Mouse (Mus musculus): ENCODE measurements around the gene Ss18l1. TPM values are rescaled to one million over a fixed set of nuclear protein-coding genes. Genes with fewer than 3 reads are reported as not detected.

The Ss18l1 gene
- polyA plus RNA-seq (2015; fragmentation: Nextera tagmentation; extraction: Ambion mirVana) = 4.1 and 4.2 TPM in 2 replicates

GRCm38 (mm10) chr2:180042256-180042857 lies at the start of gene Ss18l1, which contains the start of gene Psma7:
Gene Ss18l1, plus strand, starts transcription at chr2:180042509.
Gene Psma7, minus strand, starts transcription at chr2:180042433.
- ATAC-seq (ENCODE audit: insufficient number of reproducible peaks, low FRiP score, low TSS enrichment, low read depth) = peak; percentile 90
- Histone ChIP-seq H3K36me3 (peaks cover 25% of the 10 kb centered on the region), H3K9ac (peak within 1 kb of the TSS; percentile 88), H3K27ac (peak within 1 kb of the TSS; percentile 94), H3K4me1 (peaks cover 34% of the 10 kb centered on the region), H3K27me3 (no peaks in the 10 kb centered on the region), H3K4me2 (peak within 1 kb of the TSS; percentile 93), H3K9me3 (no peaks in the 10 kb centered on the region), H3K4me3 (peak within 1 kb of the TSS; percentile 99)
- under 1% methylated on average over 78 of the region's 78 CpGs for WGBS

- Histone ChIP-seq H3K27ac (no peak overlapping the region), H3K4me3 (no peak overlapping the region), H3K27me3 (no peaks in the 10 kb centered on the region), H3K4me1 (no peaks in the 10 kb centered on the region), H3K9ac (no peak overlapping the region), H3K9me3 (no peaks in the 10 kb centered on the region), H3K36me3 (no peaks in the 10 kb centered on the region), H3K4me2 (no peak overlapping the region)
- 76% methylated on average over 5 of the region's 5 CpGs for WGBS
- ATAC-seq (ENCODE audit: insufficient number of reproducible peaks, low FRiP score, low TSS enrichment, low read depth) = no peak
Measured at GRCm38 (mm10) chr2:179993071-179993470, 49.2 kb upstream of the Ss18l1 start.

GRCm38 (mm10) chr2:179998431-179998830 lies 43.9 kb upstream of the Ss18l1 start:
- H3K9me3 ChIP-seq = no peaks in the 10 kb centered on the region
- no peak overlapping the region for H3K27ac ChIP-seq
- H3K9ac ChIP-seq = no peak overlapping the region
- no peak overlapping the region for H3K4me2 ChIP-seq
- no peaks in the 10 kb centered on the region for H3K36me3 ChIP-seq
- H3K4me3 ChIP-seq = no peak overlapping the region
- ATAC-seq (ENCODE audit: insufficient number of reproducible peaks, low FRiP score, low TSS enrichment, low read depth) = no peak
- H3K27me3 ChIP-seq = no peaks in the 10 kb centered on the region
- 68% methylated on average over 4 of the region's 4 CpGs for WGBS
- no peaks in the 10 kb centered on the region for H3K4me1 ChIP-seq

- Histone ChIP-seq H3K4me2 (no peak overlapping the region), H3K4me1 (no peaks in the 10 kb centered on the region), H3K27ac (no peak overlapping the region), H3K27me3 (no peaks in the 10 kb centered on the region; the same call in 1 of the 2 replicates), H3K9ac (no peak overlapping the region), H3K36me3 (no peaks in the 10 kb centered on the region), H3K9me3 (no peaks in the 10 kb centered on the region), H3K4me3 (no peak overlapping the region)
- ATAC-seq (ENCODE audit: insufficient number of reproducible peaks, low FRiP score, low TSS enrichment, low read depth) = no peak
- 78% methylated on average over 9 of the region's 9 CpGs for WGBS
Measured at GRCm38 (mm10) chr2:180001635-180002034, 40.7 kb upstream of the Ss18l1 start.

- Histone ChIP-seq H3K4me2 (no peak overlapping the region), H3K27me3 (no peaks in the 10 kb centered on the region; the same call in 1 of the 2 replicates), H3K9ac (no peak overlapping the region), H3K36me3 (no peaks in the 10 kb centered on the region), H3K4me1 (no peaks in the 10 kb centered on the region), H3K9me3 (no peaks in the 10 kb centered on the region), H3K27ac (no peak overlapping the region), H3K4me3 (no peak overlapping the region)
- ATAC-seq (ENCODE audit: insufficient number of reproducible peaks, low FRiP score, low TSS enrichment, low read depth) = no peak
- 53% methylated on average over 5 of the region's 5 CpGs for WGBS
Measured at GRCm38 (mm10) chr2:180005656-180006351, 36.5 kb upstream of the Ss18l1 start.

- 43% methylated on average over 9 of the region's 9 CpGs for WGBS
- H3K4me2 ChIP-seq = no peak overlapping the region
- no peaks in the 10 kb centered on the region for H3K36me3 ChIP-seq
- H3K27ac ChIP-seq = no peak overlapping the region
- no peaks in the 10 kb centered on the region; the same call in 1 of the 2 replicates for H3K27me3 ChIP-seq
- no peaks in the 10 kb centered on the region for H3K9me3 ChIP-seq
- H3K4me3 ChIP-seq = no peak overlapping the region
- ATAC-seq (ENCODE audit: insufficient number of reproducible peaks, low FRiP score, low TSS enrichment, low read depth) = no peak
- H3K4me1 ChIP-seq = no peaks in the 10 kb centered on the region
- no peak overlapping the region for H3K9ac ChIP-seq
Measured at GRCm38 (mm10) chr2:180006352-180007017, 35.8 kb upstream of the Ss18l1 start.

GRCm38 (mm10) chr2:180010686-180011085 lies 31.6 kb upstream of the Ss18l1 start:
- 91% methylated on average over 7 of the region's 7 CpGs for WGBS
- Histone ChIP-seq H3K4me3 (no peak overlapping the region), H3K4me1 (no peaks in the 10 kb centered on the region), H3K36me3 (no peaks in the 10 kb centered on the region), H3K9ac (no peak overlapping the region), H3K9me3 (no peaks in the 10 kb centered on the region), H3K4me2 (no peak overlapping the region), H3K27ac (no peak overlapping the region), H3K27me3 (no peaks in the 10 kb centered on the region; the same call in 1 of the 2 replicates)
- ATAC-seq (ENCODE audit: insufficient number of reproducible peaks, low FRiP score, low TSS enrichment, low read depth) = no peak

GRCm38 (mm10) chr2:180011370-180011769 lies 30.9 kb upstream of the Ss18l1 start:
- Histone ChIP-seq H3K27ac (no peak overlapping the region), H3K9ac (no peak overlapping the region), H3K4me1 (no peaks in the 10 kb centered on the region), H3K4me2 (no peak overlapping the region), H3K9me3 (no peaks in the 10 kb centered on the region), H3K27me3 (no peaks in the 10 kb centered on the region), H3K4me3 (no peak overlapping the region), H3K36me3 (no peaks in the 10 kb centered on the region)
- WGBS = 83% methylated on average over 6 of the region's 6 CpGs
- ATAC-seq (ENCODE audit: insufficient number of reproducible peaks, low FRiP score, low TSS enrichment, low read depth) = no peak

- Histone ChIP-seq H3K36me3 (no peaks in the 10 kb centered on the region), H3K4me1 (peaks cover 18% of the 10 kb centered on the region), H3K4me2 (no peak overlapping the region), H3K9ac (no peak overlapping the region), H3K27me3 (no peaks in the 10 kb centered on the region), H3K9me3 (no peaks in the 10 kb centered on the region), H3K4me3 (no peak overlapping the region), H3K27ac (no peak overlapping the region)
- 88% methylated on average over 7 of the region's 7 CpGs for WGBS
- ATAC-seq (ENCODE audit: insufficient number of reproducible peaks, low FRiP score, low TSS enrichment, low read depth) = no peak
Measured at GRCm38 (mm10) chr2:180013686-180014085, 28.6 kb upstream of the Ss18l1 start.

GRCm38 (mm10) chr2:180017632-180018031 lies 24.7 kb upstream of the Ss18l1 start:
- WGBS = 37% methylated on average over 4 of the region's 4 CpGs
- no peaks in the 10 kb centered on the region for H3K9me3 ChIP-seq
- no peaks in the 10 kb centered on the region for H3K36me3 ChIP-seq
- peaks cover 18% of the 10 kb centered on the region for H3K4me1 ChIP-seq
- no peak overlapping the region for H3K4me2 ChIP-seq
- H3K27me3 ChIP-seq = peaks cover 23% of the 10 kb centered on the region; the same call in 1 of the 2 replicates
- H3K27ac ChIP-seq = no peak overlapping the region
- ATAC-seq (ENCODE audit: insufficient number of reproducible peaks, low FRiP score, low TSS enrichment, low read depth) = no peak
- H3K4me3 ChIP-seq = no peak overlapping the region
- H3K9ac ChIP-seq = no peak overlapping the region

- Histone ChIP-seq H3K27me3 (peaks cover 32% of the 10 kb centered on the region; the same call in 1 of the 2 replicates), H3K27ac (no peak overlapping the region), H3K4me2 (no peak overlapping the region), H3K4me3 (no peak overlapping the region), H3K9ac (no peak overlapping the region), H3K4me1 (peaks cover 18% of the 10 kb centered on the region), H3K36me3 (no peaks in the 10 kb centered on the region), H3K9me3 (no peaks in the 10 kb centered on the region)
- ATAC-seq (ENCODE audit: insufficient number of reproducible peaks, low FRiP score, low TSS enrichment, low read depth) = no peak
- 65% methylated on average over 9 of the region's 9 CpGs for WGBS
Measured at GRCm38 (mm10) chr2:180018573-180018972, 23.7 kb upstream of the Ss18l1 start.

All from limb, embryonic 15.5 days (tissue).